Mouse (Mus musculus) kidney, postnatal 10 days (tissue): ENCODE measurements around the gene Foxp1.

Experiments used
- DNase-seq: peaks from one replicate; pipeline ENCODE4 v3.0.0; 2021; ENCODE audit warnings: mixed read lengths

The Foxp1 gene

DNA sequence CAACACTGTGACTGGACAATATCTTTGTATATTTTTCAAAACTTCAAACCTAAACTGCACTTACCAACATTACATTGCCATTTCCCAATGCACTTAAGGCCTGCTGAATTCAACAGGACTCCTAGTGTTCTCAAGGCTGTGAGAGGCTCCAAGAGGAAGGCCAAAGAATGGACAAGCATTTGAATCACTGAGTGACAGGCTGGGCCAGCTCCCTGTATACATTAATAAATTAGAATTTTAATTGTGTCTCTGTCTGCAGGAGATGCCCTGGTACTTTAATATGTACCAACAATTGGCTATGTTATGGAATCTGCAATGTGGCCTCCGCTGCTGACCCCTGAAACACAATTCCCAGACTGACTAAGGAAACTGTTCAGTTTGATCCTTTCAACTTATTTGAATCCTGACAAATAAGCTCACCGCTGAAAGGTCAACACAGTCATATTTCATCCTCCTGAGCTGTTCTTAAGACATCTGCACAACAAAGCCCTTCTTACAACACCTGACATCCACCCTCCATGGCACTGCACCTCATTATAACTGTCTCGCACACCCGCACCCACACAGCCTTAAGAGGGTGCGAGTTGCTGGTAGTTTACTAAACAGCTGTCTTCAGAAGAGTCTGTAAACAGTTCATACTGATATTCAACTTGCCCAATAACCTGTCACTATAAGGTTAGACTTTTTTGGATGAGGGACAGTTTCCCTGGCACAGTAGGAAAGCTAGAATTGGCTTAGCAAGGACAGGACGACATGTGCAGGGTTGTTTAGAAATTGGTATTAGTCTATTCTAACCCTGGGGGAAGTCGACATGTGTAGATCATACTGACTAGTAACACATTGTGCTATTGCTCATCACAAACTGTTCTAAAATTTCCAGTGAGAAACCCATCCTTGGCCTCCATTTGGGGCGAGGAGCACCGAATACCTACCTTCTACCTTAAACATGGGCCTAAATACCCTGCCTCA is 448.9 kb downstream of the Foxp1 start:
- no peak for DNase-seq

DNA sequence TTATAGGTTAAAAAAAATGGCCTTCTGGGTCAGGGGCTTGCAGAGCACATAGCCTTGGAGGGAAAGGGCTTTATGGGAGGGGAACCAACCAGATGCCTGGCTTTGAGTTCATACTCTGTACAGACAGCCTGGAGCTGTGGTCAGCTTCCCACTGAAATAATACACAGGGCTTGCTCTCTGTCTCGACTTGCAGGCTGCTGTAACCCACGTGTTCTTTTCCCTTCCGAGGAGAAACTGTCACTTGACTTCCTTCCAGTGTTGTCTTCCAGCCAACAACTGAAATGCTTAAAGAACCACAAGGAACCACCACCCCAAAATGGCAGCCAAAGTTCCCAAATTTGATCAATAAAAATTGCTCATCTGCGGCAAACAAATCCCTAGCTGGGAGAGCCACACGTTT is 451.8 kb downstream of the Foxp1 start:
- no peak for DNase-seq

DNA sequence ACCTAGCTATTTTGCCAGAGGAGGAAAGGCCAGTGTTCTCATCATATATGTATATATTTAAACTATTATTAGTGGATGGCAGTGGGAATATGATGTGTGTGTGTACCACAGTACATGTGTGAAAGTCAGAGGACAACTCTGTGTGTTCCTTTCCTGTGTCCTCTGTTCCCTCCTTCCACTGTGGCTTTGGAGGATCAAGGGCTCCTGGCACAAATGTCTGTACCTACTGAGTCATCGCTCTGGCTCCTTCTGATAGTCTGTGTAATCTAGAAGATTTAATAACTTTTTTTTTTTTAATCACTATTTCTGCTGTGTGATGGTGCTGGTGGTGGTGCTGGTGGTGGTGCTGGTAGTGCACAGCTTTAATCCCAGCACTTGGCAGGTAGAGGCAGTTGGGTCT is 452.8 kb downstream of the Foxp1 start:
- no peak for DNase-seq

DNA sequence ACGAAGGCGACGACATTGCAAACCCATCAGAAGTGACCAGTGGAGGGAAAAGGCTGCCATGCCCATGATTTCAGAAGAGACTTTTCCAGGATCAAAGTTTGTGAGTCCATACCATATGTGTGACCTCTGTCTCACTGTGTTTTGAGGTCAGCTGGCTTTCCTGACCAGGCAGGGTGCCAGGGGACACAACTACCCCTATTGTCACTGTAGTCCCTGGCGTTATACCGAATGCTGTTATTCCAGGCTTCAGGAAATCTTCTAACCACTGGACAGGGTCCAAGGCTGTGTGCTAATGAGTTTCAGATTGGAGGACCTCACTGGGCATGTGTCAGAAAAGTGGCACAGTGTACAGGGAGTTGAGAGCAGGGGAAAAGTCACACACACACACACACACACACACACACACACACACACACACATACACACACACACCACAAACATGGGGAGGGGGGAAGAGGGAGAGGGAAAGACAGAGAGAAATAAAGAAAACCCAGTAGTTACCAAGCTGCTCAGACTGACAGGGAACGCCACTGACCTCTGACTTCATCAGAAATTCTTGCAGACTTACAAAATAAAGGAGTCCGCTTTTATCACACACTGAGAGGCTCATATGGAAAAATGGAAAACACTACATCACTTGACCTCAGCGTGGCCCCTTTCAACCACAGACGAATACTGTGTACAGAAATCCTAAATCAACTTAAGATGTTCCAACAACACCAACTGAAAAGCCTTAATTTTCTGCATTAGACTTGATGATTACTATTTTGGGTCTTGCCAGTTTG is 456.8 kb downstream of the Foxp1 start:
- DNase-seq: peak; percentile 68

DNA sequence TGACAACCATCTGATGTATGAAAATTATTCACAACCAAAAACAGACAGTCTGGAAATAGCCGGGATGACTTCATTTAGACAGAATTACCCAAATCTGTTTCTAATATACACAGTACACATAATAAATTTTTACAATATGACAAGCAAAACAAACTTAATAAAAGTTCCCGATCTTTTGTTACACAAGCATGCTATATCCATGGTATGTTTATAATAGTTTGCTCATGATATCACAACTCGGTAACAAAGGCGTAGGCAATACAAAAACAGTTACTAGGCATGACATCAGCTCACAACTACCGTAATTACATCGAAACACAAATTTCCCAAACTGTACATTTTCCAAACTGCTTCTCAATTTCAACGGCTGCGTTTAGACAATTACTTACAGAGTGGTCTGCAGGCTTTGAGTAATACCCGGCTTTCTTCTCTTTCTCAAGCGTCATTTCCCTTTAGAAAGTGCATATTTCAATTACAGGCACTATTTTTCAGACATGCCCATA is 458.5 kb downstream of the Foxp1 start:
- DNase-seq: no peak

DNA sequence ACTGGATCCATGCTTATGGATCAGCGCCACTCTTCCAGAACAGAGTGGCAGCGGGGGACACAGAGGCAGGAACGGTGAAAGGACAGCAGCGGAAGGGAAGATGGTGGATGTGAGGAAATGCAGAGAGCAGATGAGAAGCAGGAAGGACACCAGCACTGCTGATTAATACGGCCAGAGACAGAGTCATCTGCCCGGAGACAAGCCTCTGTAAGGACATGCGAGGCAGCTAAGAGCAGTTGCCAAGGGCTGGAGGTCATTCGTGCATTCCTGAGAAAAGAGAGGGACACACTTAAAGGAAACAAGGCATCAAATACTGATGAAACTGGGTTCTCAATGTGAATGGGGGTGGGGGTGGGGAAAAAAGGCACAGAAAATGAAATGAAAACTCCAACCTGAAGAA is 459.6 kb downstream of the Foxp1 start:
- no peak for DNase-seq

DNA sequence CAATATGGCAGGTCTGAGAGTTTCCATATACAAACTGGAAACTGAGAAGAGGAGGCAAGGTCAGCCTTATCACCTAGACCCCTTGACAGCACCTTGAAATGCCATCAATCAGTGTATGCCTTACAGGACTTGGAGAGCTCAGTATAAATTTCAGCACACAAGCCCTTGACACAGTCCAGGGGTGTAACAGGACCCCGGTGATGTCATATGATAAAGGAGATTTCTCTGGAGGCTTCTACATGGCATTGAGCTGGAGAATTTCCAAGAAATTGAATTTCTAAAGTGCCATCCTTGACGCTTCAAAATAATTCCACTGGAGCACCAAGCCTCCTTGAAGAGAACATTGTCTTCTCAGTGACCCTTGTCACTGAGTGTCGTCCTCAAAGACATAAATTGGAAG is 463.8 kb downstream of the Foxp1 start:
- DNase-seq: no peak

DNA sequence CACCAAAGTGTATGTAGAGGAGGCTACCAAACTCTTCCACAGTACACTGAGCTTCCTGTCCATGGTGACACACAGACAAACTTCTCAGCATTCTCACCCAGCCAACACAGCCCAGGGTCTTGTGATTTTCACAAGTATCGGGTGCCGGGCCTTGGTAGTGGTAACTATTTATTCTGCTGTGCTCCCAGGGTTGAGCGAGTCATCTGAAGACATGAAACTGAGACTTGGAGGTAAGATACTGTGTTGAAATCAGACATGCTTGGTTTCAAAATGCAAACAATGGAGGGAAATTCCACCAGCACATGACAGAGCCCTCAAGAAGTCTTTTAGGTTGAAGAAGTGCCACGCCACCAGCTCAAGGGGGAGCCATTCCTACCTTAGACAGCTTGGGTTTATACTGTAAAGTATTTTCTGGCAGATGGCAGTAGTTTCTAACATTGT is 465.4 kb downstream of the Foxp1 start:
- DNase-seq: no peak

DNA sequence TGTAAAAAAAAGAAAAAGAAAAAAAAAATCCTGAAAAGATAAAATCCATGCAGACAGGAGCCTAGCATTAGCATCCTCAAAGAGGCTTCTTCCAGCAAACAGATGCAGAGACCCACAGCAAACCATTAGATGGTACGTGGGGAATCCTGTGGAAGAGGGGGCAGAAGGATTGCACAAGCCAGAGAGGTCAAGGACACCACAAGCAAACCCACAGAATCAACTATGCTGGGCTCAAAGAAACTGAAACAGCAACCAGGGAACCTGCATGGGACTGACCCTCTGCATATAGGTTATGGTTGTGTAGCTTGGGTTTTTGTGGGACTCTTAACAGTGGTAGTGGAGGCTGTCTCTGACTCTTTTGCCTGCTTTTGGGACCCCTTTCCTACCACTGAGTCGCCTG is 466.1 kb downstream of the Foxp1 start:
- no peak for DNase-seq

DNA sequence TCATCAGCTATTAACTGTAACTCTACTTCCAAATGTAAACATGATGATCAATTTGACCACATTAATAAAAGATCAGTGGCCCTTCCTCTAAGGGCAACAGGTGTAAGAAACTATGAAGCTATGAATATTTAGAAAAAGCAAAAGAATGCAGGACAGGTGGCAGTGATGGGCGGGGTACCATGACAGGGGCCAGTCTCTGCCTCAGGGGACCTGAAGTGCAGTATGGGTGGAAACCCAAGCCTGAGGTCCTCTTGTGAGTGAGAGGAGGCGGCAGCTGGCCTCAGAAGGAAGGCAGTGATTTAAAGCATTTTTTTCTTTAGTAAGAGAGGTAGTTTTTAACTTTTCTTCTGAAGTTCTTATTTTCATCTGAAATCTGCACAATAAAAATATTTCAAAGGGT is 468.5 kb downstream of the Foxp1 start:
- no peak for DNase-seq

DNA sequence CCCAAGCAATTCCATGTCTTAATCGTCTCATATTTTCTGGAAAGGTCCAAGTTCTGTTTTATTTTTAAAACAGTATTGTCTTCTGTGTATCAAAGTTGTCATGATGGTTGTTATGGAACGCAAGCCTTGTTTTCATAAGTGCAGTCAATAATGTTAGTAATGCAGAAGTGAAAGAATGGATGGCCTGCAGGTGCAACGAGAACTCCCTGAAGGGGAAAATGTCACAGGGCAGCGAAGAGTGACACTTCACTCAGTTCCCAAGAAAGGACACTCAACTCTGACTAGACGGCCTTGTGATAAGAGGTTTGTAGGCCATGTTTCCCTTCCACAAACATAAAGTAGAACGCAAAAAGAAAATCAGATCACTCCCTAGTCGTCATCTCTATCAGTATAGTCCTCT is 469.4 kb downstream of the Foxp1 start:
- no peak for DNase-seq

DNA sequence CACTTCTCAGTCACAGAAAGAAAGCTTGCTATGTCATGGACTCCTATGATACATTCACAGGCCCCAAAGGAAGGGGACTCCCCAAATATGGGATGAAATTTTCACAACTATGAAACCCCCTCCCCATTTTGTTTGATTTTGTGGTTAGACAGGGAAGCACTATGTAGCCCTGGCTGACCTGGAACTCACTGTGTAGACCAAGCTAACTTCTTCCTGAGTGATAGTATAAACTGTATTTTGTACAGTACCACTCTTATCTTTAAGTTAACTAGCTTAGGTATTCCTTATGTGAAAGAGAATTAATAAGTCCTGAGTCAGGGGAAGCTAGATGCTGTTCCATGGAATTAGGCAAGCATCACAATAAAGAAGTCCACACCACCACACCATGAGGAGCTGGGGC is 470.8 kb downstream of the Foxp1 start:
- DNase-seq: no peak

DNA sequence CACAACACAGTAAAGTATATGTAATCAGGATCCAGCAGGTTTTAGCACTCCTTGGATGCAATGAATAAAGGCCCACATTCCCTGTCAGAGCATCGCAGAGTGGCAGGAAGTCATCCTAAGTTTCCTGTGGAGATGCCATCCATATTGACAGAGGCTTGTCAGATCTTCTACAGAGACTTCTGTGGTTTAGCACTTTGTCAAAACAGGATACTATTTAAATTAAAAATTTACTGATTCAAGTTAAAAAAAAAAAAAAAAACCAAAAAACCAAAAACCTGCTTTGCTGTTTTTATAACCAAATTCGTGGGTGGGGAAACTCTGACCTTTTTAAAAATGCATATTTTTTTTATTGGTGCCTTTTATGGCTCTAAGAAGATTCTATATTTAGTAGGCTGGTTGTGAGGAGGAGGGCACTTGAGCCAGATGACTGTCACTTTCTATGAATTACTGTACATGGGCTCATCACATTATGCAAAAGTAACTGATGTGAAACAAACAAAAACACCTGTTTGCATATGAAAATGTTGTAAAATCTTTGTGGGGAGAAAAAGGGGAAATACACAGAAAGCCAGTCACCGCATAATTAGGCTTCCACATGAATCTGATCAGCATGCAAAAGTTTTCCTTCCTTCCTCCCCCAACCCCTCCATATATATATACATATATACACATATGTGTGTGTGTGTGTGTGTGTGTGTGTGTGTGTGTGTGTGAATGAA is 472.1 kb downstream of the Foxp1 start:
- DNase-seq: no peak

DNA sequence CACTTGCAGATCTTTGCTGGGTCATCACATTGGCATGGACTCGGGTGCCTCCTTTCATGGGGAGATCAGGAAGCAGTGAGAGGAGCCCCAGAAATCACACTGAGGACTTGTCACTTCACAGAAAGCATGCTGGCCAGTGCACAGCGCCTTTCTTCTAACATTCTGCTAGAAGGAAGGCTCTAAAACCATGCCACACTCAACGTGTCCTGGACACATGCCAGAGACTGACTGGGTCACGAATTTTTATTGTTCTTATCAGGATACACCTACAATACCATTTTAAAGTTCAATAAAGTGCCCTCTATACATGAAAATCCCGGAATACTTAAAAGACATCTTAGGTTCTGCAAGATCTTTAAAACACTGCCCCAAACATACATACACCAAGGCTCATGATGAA is 475.2 kb downstream of the Foxp1 start:
- DNase-seq: no peak

DNA sequence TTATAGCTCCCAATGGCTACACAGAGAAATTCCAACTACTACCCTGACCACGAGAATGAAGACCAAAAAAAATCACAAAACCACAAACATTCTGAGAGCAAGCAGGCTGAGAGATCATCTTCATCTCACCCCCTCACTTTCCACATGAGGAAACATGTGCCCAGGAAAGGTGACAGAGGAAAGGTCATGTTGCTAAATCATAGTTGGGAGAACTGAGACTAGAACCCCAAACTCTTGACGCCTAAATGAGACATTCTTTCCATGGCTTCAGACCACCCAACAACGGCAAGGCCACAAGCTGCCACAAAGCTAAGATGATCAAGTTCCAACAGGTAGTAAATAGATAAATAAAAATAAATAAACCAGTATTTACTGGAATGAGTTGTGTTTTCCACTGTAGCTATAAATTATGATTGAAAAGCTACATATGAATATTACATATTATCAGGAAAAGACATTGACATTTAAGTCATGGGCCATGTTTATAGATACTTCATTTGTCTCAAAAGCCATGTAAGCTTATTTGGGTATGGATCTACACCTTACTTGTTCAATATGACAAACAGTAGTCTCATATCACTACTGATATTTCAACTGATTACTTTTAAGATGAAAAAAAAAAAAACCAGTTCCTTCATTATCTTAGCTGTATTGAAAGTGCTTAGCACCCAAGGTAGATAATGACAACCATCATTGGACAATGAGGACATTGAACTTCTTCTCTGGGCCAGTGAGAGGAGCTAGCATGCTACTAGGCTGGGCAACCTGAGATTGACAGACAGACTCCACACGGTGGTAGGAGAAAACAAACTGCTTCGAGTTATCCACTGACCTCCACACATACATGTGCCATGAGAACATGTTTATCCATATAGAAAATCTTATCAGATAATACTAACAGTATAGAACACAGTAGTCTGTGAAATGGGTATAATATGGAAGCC is 476.4 kb downstream of the Foxp1 start:
- no peak for DNase-seq

DNA sequence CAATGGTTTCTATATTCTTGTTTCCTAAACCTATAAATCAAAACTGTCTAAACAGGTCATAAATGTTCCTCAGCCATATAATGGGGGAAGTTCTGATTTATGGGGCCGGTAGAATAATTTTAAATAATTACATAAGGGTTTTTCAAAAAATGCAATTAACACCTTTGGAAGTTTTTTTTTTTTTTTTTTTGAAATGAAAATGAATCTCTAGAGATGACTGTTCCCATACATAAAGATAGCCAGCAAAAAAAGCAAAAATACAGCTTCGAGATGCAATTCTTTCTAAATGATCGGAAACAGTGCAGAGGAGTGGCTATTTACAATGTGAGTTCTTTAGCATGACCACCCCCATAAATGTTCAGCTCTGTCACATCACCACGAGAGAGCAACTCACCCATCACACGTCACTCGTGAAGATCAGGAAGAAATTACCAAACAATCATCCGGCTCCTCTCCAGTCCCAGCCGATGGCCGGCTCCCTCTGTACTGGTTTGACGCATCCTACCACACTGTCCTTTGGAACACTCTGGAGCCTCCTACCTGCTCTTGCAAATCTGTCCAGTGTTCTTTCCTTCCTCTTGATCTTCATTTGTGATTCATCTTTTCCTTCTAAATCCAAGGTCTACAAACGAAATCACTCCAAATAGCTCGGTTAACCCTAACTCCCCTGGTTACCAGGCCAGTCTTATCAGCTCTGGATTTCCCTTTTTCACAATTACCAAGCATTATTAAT is 478.4 kb downstream of the Foxp1 start:
- no peak for DNase-seq

DNA sequence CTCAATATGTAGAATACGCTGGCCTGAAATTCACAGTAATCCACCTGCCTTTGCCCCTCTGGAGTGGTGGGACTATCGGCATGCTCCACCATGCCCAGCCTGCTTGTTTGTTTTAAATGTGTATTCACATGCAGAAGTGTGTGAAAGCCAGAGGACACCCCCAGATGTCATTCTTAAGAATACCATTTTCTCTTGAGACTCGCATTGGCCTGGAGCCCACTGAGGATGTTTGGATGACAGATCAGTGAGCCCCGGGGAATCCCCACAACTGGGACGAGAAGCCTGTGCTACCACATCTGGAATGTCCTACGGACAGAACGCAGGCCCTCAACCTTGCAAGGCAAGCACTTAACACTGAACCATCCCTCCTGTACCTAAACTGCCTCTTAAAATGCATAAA is 479.3 kb downstream of the Foxp1 start:
- DNase-seq: peak; percentile 54

DNA sequence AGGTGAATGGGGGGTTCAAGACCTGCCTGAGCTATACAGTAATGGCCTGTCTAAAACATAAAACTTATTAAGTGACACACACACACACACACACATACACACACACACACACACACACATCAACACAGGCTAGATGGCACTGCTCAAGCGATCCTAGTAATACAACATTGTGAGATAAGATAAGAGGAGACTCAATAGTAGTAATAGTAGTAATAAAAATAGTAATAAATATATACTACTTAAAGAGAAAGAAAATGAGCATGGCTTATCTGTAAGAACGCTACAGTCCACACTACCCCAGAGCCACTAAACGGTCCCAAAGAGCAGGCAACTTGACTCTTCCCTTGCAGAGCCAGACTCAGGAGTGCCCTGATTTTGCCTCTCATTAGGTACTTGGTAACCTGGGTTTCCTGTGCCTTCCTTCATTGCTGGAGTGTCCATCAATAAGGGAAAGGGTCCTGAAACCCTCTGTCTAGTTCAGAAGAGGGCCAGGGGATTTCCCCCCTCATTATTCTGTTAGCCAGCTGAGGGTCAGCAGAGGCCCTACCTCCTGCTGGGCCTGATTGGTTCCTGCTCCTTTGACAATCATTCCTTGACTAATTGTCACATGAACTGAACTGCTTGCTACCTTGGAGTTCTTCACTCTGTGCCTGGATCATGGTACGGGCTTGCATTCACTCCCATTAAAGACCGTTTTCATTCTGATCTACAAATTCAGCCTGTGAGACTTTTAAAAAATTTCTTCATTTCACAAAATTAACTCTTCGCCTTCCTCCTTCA is 480.2 kb downstream of the Foxp1 start:
- no peak for DNase-seq

DNA sequence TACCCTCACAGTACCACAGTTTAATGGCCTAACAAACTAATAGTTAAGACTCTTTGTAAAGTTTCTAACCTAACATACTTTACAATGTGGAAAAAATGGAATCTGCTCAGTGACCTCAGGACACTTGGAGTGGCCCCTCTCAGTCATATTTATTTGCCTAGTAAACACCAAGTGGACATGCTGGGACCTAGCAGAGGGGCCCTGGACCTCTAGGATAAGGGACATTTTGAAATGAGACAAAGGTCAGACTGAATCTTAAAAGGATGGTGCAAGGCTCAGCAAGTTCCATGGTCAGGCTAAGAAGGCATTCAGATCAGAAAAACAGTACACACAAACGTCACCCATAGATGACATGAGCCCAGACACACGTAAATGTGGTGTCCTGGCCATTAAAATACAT is 483.5 kb downstream of the Foxp1 start:
- no peak for DNase-seq
